Mouse (Mus musculus) megakaryocyte, embryonic 14.5 days (primary cell): ENCODE results near the gene Notch4.

Experiments
- FLI1 ChIP-seq: IDR thresholded peaks from 2 replicates; pipeline ENCODE4 v1.6.1; 2012; ENCODE audit warnings: low read length, inconsistent platforms, mixed read lengths
- GATA1 ChIP-seq: IDR thresholded peaks from 3 replicates; pipeline ENCODE4 v1.6.1; 2012; ENCODE audit warnings: mixed read lengths, low read length, inconsistent platforms, borderline replicate concordance

DNA sequence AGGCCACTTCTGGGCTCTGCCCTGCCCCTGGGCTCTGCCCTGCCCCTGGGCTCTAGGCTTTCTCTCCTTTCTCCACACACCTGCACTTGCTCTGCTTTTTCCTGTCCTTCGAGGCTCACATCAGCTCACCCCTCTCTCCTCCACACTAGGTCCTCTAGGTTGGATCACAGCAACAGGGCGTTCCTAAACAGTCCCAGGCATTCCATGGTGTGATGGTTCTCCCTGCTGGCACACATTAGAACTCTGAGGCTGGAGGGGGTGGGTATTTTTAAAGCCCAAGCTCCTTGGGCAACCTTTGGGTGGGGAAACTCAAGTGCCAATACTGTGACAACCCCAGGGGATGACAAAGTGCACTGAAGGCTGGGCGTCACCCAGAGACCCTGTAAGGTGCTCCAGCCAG lies 73.4 kb downstream of the Notch4 start:
- TF ChIP-seq FLI1 (no peak), GATA1 (no peak)
